Mouse (Mus musculus): ENCODE data around the gene Pdcd6ip. TPM values are rescaled to one million over a fixed set of nuclear protein-coding genes. Genes with fewer than 3 reads are reported as not detected.

The Pdcd6ip gene
- polyA plus RNA-seq, 1 experiment from 2014 or later: 49.4 TPM

- H3K9me3 ChIP-seq (ENCODE audit: control insufficient read depth, low read length): no peaks in the 10 kb centered on the region
- no peaks in the 10 kb centered on the region for H3K36me3 ChIP-seq (ENCODE audit: control insufficient read depth, insufficient read depth, low read length)
- ATAC-seq (ENCODE audit: low FRiP score) (peak; percentile 26; the same call in 1 of the 2 replicates), DNase-seq (ENCODE audit: low spot score, missing footprints) (no peak)
- peak overlapping the region; percentile 96; the same call in 1 of the 2 replicates for H3K9ac ChIP-seq (ENCODE audit: low read length)
- peak overlapping the region; percentile 93 for H3K4me3 ChIP-seq (ENCODE audit: low read depth, low read length)
- H3K27me3 ChIP-seq (ENCODE audit: control insufficient read depth, insufficient read depth, low read length): no peaks in the 10 kb centered on the region; the same call in 1 of the 2 replicates
- 59% methylated on average over 19 of the region's 19 CpGs for WGBS
- H3K27ac ChIP-seq (ENCODE audit: low read depth, low read length): no peak overlapping the region
- peaks cover 15% of the 10 kb centered on the region for H3K4me1 ChIP-seq (ENCODE audit: control insufficient read depth, insufficient read depth, low read length)
- H3K4me2 ChIP-seq: peak overlapping the region; percentile 88
These were observed 562 bp upstream of the Pdcd6ip start for GRCm38 (mm10) chr9:113708361-113709280.

GRCm38 (mm10) chr9:113706841-113707240 lies 1.2 kb downstream of the Pdcd6ip start:
- H3K4me2 ChIP-seq: peak overlapping the region; percentile 88
- peak overlapping the region; percentile 93 for H3K4me3 ChIP-seq (ENCODE audit: low read depth, low read length)
- no peaks in the 10 kb centered on the region; the same call in 1 of the 2 replicates for H3K27me3 ChIP-seq (ENCODE audit: control insufficient read depth, insufficient read depth, low read length)
- H3K27ac ChIP-seq (ENCODE audit: low read depth, low read length): no peak overlapping the region
- ATAC-seq (ENCODE audit: low FRiP score): no peak
- 70% methylated on average over 9 of the region's 9 CpGs for WGBS
- peaks cover 15% of the 10 kb centered on the region for H3K4me1 ChIP-seq (ENCODE audit: control insufficient read depth, insufficient read depth, low read length)
- no peaks in the 10 kb centered on the region for H3K36me3 ChIP-seq (ENCODE audit: control insufficient read depth, insufficient read depth, low read length)
- peak; percentile 78 for DNase-seq (ENCODE audit: low spot score, missing footprints)
- H3K9ac ChIP-seq (ENCODE audit: low read length): 0 out of 2 replicates have a peak overlapping the region, but pooled peaks have one; percentile 2
- no peaks in the 10 kb centered on the region for H3K9me3 ChIP-seq (ENCODE audit: control insufficient read depth, low read length)

DNA sequence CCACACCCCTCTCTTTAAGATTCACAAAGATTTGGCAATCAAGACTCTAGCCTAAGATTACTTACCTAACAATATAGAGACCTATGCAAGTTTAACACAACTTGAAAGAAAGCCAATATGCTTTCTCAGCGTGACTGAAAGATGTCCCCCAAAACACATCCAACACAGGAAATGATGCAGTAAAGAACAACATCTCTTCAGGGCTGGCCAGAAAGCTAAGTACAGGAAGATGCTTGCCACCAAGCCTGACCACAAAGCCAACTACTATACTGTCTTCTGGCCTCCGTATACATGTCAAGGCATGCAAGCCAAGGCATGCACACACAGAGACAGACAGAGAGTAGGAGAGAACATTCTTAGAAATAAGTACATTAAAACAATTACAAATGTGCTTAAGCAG lies 2.0 kb downstream of the Pdcd6ip start:
- 92% methylated on average over 2 of the region's 2 CpGs for WGBS
- H3K36me3 ChIP-seq (ENCODE audit: control insufficient read depth, insufficient read depth, low read length): no peaks in the 10 kb centered on the region
- no peaks in the 10 kb centered on the region; the same call in 1 of the 2 replicates for H3K27me3 ChIP-seq (ENCODE audit: control insufficient read depth, insufficient read depth, low read length)
- H3K4me2 ChIP-seq: peak overlapping the region; percentile 88
- no peak overlapping the region for H3K4me3 ChIP-seq (ENCODE audit: low read depth, low read length)
- ATAC-seq (ENCODE audit: low FRiP score) (no peak), DNase-seq (ENCODE audit: low spot score, missing footprints) (no peak)
- H3K27ac ChIP-seq (ENCODE audit: low read depth, low read length): no peak overlapping the region
- H3K4me1 ChIP-seq (ENCODE audit: control insufficient read depth, insufficient read depth, low read length): peaks cover 15% of the 10 kb centered on the region
- H3K9ac ChIP-seq (ENCODE audit: low read length): no peak overlapping the region
- no peaks in the 10 kb centered on the region for H3K9me3 ChIP-seq (ENCODE audit: control insufficient read depth, low read length)

DNA sequence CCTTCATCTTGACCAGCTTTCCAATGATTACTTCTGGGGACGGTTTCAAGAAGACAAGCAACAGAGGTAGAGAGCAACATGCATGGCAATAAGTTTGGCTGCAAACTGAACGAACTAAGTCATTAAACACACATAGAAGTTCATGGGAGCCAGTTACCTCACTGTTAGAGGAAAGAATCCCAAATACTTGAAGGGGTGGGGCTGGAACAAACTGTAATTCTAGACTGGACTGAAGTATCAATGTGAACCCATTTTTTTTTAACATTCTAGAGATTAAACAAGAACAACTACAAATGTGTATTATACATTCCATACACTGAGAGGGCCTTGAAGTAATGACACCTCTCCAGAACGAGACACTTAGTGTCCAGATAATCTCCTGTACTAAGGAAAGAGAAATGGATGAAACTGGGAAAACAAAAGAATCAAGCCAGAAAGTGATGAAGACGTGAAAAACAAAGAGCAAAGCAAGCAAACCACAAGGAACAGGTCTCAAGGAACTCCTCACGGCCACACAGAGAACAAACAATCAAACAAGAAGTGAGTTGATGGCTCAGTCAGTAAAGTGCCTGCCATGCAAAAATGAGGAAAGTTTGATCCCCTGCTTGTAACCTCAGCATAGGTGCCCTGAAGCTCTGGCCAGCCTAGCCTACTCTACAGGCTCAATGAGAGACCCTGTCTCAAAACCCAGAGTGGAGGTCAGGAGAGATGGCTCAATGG lies 6.5 kb downstream of the Pdcd6ip start:
- no peak for ATAC-seq (ENCODE audit: low FRiP score)
- Histone ChIP-seq H3K36me3 (ENCODE audit: control insufficient read depth, insufficient read depth, low read length) (no peaks in the 10 kb centered on the region), H3K27me3 (ENCODE audit: control insufficient read depth, insufficient read depth, low read length) (no peaks in the 10 kb centered on the region), H3K9ac (ENCODE audit: low read length) (no peak overlapping the region), H3K4me1 (ENCODE audit: control insufficient read depth, insufficient read depth, low read length) (peaks cover 6% of the 10 kb centered on the region), H3K27ac (ENCODE audit: low read depth, low read length) (no peak overlapping the region), H3K4me2 (no peak overlapping the region), H3K4me3 (ENCODE audit: low read depth, low read length) (no peak overlapping the region), H3K9me3 (ENCODE audit: control insufficient read depth, low read length) (no peaks in the 10 kb centered on the region)
- no peak for DNase-seq (ENCODE audit: low spot score, missing footprints)
- WGBS: 88% methylated on average over 5 of the region's 5 CpGs

DNA sequence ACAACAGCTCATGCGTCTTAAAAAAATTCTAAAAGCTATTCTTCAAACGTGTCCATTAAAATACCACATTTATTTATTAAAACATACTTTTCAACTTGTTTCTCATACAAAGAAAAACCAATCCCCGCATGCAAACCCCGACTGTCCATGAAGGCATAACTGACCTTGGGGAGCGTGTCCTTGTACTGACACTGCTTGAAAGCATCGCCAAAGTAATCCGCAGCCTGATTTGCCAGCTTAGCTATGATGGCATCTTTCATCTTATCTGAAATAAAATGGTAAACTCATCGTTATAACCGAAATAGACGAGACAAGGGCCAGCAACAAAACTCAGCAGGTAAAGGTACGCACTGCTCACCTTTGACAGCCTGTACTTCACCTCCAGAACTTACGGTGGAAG lies 20.6 kb downstream of the Pdcd6ip start:
- DNase-seq (ENCODE audit: low spot score, missing footprints) (peak; percentile 72), ATAC-seq (ENCODE audit: low FRiP score) (no peak)
- Histone ChIP-seq H3K27ac (ENCODE audit: low read depth, low read length) (no peak overlapping the region), H3K36me3 (ENCODE audit: control insufficient read depth, insufficient read depth, low read length) (peaks cover 12% of the 10 kb centered on the region; the same call in 1 of the 2 replicates), H3K4me2 (no peak overlapping the region), H3K27me3 (ENCODE audit: control insufficient read depth, insufficient read depth, low read length) (no peaks in the 10 kb centered on the region), H3K4me1 (ENCODE audit: control insufficient read depth, insufficient read depth, low read length) (no peaks in the 10 kb centered on the region), H3K9ac (ENCODE audit: low read length) (no peak overlapping the region), H3K9me3 (ENCODE audit: control insufficient read depth, low read length) (no peaks in the 10 kb centered on the region), H3K4me3 (ENCODE audit: low read depth, low read length) (no peak overlapping the region)
- 95% methylated on average over 12 of the region's 12 CpGs for WGBS

DNA sequence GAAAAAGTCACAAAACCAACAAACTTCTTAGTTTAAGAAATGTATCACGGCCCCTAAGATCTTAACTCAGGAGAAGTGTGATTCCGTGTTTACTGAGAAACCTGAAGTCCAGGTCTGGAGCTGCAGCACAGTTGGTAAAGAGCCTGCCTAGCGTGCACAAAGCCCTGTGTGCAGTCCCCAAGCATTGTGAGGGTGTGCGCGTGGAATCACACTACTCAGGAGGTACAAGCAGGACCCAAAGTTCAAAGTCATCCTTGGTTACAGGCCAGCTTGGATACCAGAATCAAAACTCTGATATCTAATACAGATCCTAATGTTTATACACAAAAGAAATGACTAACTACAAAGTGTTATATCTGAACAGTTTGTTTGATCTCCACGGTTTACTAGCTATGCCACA lies 34.3 kb downstream of the Pdcd6ip start:
- DNase-seq (ENCODE audit: low spot score, missing footprints) (peak; percentile 35), ATAC-seq (ENCODE audit: low FRiP score) (no peak)
- peaks cover 13% of the 10 kb centered on the region; the same call in 1 of the 2 replicates for H3K36me3 ChIP-seq (ENCODE audit: control insufficient read depth, insufficient read depth, low read length)
- H3K9me3 ChIP-seq (ENCODE audit: control insufficient read depth, low read length): no peaks in the 10 kb centered on the region
- H3K27ac ChIP-seq (ENCODE audit: low read depth, low read length): no peak overlapping the region
- no peak overlapping the region for H3K4me2 ChIP-seq
- H3K4me3 ChIP-seq (ENCODE audit: low read depth, low read length): no peak overlapping the region
- whole genome bisulfite sequencing: 94% methylated on average over 6 of the region's 6 CpGs
- H3K9ac ChIP-seq (ENCODE audit: low read length): no peak overlapping the region
- no peaks in the 10 kb centered on the region for H3K4me1 ChIP-seq (ENCODE audit: control insufficient read depth, insufficient read depth, low read length)
- no peaks in the 10 kb centered on the region for H3K27me3 ChIP-seq (ENCODE audit: control insufficient read depth, insufficient read depth, low read length)

DNA sequence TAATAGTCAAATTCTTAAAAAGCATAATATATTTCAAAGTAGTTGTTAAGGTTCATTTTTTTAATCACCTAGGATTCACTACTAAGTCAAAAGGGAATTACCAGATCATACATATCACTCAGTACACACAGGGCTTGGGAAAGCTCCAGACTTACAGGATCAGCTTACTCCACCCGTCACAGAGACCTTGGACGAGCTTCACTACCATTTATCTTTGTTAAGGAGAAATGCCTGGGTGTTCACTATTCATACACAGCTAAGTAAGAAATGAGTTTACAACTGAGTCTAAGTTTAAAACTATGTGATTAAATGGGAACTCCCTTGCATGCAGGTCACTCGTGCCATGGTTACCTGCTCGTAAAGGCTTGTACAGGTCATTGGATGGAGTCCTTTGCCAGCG lies 35.7 kb downstream of the Pdcd6ip start:
- no peaks in the 10 kb centered on the region for H3K4me1 ChIP-seq (ENCODE audit: control insufficient read depth, insufficient read depth, low read length)
- no peak overlapping the region for H3K4me3 ChIP-seq (ENCODE audit: low read depth, low read length)
- no peak overlapping the region for H3K4me2 ChIP-seq
- no peak overlapping the region for H3K27ac ChIP-seq (ENCODE audit: low read depth, low read length)
- WGBS: 90% methylated on average over 5 of the region's 5 CpGs
- H3K9me3 ChIP-seq (ENCODE audit: control insufficient read depth, low read length): no peaks in the 10 kb centered on the region; the same call in 1 of the 2 replicates
- H3K9ac ChIP-seq (ENCODE audit: low read length): no peak overlapping the region
- DNase-seq (ENCODE audit: low spot score, missing footprints) (peak; percentile 19), ATAC-seq (ENCODE audit: low FRiP score) (no peak)
- peaks cover 23% of the 10 kb centered on the region for H3K36me3 ChIP-seq (ENCODE audit: control insufficient read depth, insufficient read depth, low read length)
- no peaks in the 10 kb centered on the region for H3K27me3 ChIP-seq (ENCODE audit: control insufficient read depth, insufficient read depth, low read length)

GRCm38 (mm10) chr9:113670857-113671106 lies 37.3 kb downstream of the Pdcd6ip start:
- Histone ChIP-seq H3K4me3 (ENCODE audit: low read depth, low read length) (no peak overlapping the region), H3K36me3 (ENCODE audit: control insufficient read depth, insufficient read depth, low read length) (peaks cover 21% of the 10 kb centered on the region), H3K9me3 (ENCODE audit: control insufficient read depth, low read length) (no peaks in the 10 kb centered on the region; the same call in 1 of the 2 replicates), H3K4me1 (ENCODE audit: control insufficient read depth, insufficient read depth, low read length) (no peaks in the 10 kb centered on the region), H3K27ac (ENCODE audit: low read depth, low read length) (no peak overlapping the region), H3K27me3 (ENCODE audit: control insufficient read depth, insufficient read depth, low read length) (no peaks in the 10 kb centered on the region), H3K4me2 (no peak overlapping the region), H3K9ac (ENCODE audit: low read length) (no peak overlapping the region)
- 87% methylated on average over 1 of the region's 1 CpGs for WGBS
- DNase-seq (ENCODE audit: low spot score, missing footprints): no peak
- ATAC-seq (ENCODE audit: low FRiP score): no peak
